Mouse (Mus musculus) brain, embryonic 14.5 days (tissue): ENCODE data around the gene Nav1.

Experiments
- CTCF ChIP-seq: fragments of 200-500 bp; IDR thresholded peaks from 2 replicates; pipeline ENCODE4 v1.5.1; 2012; ENCODE audit warnings: inconsistent platforms, mild to moderate bottlenecking, moderate library complexity, borderline replicate concordance; ENCODE audit not compliant: insufficient read depth, insufficient read length; ENCODE audit errors: extremely low read depth
- POLR2A ChIP-seq: fragments of 200-500 bp; IDR thresholded peaks from 2 replicates; pipeline ENCODE4 v1.6.1; 2012; ENCODE audit warnings: mild to moderate bottlenecking, inconsistent platforms, borderline replicate concordance; ENCODE audit not compliant: poor library complexity, insufficient read depth, insufficient read length, severe bottlenecking; ENCODE audit errors: extremely low read depth

- no peak for TF ChIP-seq CTCF
- no peak for TF ChIP-seq POLR2A
Measured at GRCm38 (mm10) chr1:135401452-135402110, 205.5 kb downstream of the Nav1 start.
